Mouse (Mus musculus) layer of hippocampus, adult 2 months (tissue): ENCODE measurements around the gene Fuca1. TPM values are rescaled to one million over a fixed set of nuclear protein-coding genes. Genes with fewer than 3 reads are reported as not detected.
A peak's percentile ranks its signal among the peaks of the same experiment; 100 is the strongest.
"Not testable (repeated sequence)": the region's sequence is repeated elsewhere in the genome, so short reads cannot be mapped to it uniquely, and the experiment has no call there.

Experiments
- DNase-seq, 2 experiments: peaks; one replicate each; pipeline ENCODE4 v3.0.0; 2022; ENCODE audit warnings: low spot score in 2 of 2
- H3K27ac ChIP-seq: fragments of 200-600 bp; 2 replicates; pipeline ENCODE4 v1.8.1; 2022
- H3K4me3 ChIP-seq: fragments of 200-600 bp; 2 replicates; pipeline ENCODE4 v1.8.1; 2022; ENCODE audit warnings: mild to moderate bottlenecking
- CTCF ChIP-seq: fragments of 200-600 bp; conservative IDR thresholded peaks from 2 replicates; pipeline ENCODE4 v1.8.1; 2022; ENCODE audit warnings: antibody characterized with exemption, mild to moderate bottlenecking, moderate library complexity
- total RNA-seq, 2 experiments: library from RNA; stranded (reverse); gene quantifications; 2 replicates each; pipeline ENCODE4 v1.2.3; 2021

Gene Fuca1
- total RNA-seq, 2 experiments from 2014 or later = 39.4 to 39.7 TPM

DNA sequence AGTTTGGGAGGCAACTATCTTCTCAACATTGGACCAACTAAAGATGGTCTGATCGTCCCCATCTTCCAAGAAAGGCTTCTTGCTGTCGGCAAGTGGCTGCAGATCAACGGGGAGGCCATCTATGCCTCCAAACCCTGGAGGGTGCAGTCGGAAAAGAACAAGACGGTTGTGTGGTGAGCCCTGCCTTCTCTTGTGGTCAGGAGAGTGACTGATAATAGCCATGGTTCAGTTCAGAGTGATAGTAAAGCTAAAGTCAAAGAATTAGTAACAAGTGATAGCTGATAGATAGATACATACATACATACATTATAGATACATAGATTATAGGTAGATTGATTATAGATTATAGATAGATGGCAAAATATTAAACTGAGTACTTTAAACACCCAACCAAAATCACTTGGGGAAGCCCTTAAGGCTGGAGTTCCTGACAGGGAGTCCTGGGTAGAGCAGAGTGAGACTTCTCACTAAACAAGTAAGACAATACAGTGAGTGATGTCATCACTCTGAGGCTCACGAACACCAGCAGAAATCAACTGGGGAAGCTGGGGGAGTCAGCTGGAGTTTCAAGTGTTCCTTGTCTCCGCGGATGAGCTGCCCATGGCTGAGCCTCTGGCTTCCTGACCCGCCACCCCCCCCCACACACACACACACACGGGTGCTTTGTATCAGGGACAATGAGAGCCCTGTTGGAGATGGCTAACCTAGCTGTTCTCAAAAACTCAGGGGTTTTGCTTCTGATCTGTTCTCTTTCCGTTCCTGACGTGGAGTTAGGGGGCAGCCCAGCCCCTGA is 14.4 kb downstream of the Fuca1 start:
- no peak for DNase-seq
- Histone ChIP-seq H3K27ac (peak overlapping the region; percentile 62; the same call in 1 of the 2 replicates), H3K4me3 (no peak overlapping the region)
- TF ChIP-seq CTCF = no peak

DNA sequence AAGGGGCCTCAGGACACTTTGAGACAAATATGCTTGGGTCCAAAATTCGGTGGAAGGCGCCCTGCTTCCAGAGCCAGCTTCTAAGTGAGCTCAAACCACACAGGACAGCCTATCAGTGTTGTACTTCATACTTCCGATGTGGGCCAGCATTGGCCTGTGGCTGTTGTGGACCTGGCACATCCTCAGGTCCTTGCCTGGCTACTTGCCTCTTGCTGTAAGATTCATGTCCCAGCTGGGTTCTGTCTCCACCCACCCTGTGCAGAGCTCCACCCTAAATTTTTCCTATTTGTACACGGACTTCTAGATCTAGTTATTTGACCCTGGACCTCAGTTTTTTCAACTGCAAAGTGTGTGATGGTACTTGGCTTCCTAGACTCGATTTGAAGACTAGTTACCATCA is 15.0 kb downstream of the Fuca1 start:
- DNase-seq = no peak
- Histone ChIP-seq H3K27ac (peak overlapping the region; percentile 62; the same call in 1 of the 2 replicates), H3K4me3 (no peak overlapping the region)
- no peak for TF ChIP-seq CTCF

DNA sequence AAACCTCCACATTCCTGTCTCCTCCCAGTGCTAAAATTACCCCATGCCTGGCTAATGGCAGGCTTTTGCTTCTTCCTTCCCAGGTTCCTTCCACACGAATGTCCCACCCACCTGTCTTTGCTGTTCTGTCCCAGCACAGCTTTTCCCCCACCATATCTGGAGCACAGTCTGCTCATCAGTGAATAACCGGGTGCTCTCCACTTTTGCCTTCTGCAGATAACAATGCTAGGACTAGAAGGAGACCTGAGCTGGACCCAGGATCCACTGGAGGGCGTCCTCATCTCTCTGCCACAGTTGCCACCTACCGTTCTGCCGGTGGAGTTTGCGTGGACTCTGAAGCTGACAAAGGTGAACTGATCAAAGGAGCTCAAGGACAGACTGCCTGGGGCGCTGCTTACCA is 18.3 kb downstream of the Fuca1 start:
- H3K27ac ChIP-seq = no peak overlapping the region
- DNase-seq = no peak
- TF ChIP-seq CTCF = no peak
- no peak overlapping the region for H3K4me3 ChIP-seq

DNA sequence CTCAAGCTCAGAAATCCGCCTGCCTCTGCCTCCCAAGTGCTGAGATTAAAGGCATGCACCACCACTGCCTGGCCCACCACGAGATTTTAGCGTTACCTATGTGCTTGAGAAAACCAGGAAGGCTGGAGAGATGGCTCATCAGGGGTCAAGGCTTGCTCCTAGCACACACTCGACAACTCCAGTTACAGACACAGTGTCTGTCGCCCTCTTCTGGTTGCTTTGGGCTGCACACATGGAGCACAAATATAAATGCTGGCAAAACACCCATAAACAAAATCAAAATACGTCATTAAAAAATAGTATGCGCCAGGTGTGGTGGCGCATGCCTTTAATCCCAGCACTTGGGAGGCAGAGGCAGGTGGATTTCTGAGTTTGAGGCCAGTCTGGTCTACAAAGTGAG is 20.5 kb downstream of the Fuca1 start:
- not testable (repeated sequence) for H3K4me3 ChIP-seq, DNase-seq, H3K27ac ChIP-seq
- peak; percentile 63 for TF ChIP-seq CTCF

DNA sequence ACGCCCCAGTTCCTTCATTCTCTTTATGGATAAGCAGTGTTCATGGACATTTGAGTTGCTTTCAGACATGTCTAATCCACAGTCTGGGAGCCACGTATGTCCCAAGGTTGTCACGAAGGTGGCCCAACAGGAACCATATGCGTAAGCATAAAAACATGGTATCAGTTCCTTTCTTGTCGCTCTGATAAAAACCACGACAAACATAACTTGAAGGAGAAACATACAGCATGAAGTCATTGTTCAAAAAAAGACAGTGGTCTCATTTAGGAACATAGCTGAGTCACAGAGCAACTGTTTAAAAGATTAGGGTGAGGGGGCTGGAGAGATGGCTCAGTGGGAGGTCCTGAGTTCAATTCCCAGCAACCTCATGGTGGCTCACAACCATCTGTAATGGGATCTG is 21.7 kb downstream of the Fuca1 start:
- DNase-seq = no peak
- H3K27ac ChIP-seq = no peak overlapping the region

DNA sequence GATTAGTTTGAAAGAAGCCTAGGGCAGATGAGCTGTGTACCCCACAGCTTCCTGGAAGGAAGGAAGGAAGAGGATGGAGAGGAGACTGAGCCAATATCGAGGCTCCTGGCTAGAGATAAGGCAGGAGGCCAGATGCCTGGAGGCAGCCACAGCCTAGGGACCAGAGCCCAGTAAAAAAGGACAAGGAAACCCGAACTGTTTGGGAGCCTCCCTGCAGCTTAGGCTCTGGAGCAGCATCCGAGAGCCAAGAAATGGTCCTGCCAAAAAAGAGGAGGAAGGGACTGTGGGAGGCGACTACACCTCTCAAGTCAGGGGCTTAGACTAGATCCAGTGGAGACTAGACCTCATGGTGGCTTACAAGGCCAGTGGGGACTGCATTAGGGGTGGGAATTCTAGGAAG is 22.9 kb downstream of the Fuca1 start:
- DNase-seq = no peak
- no peak for TF ChIP-seq CTCF
- Histone ChIP-seq H3K27ac (no peak overlapping the region), H3K4me3 (no peak overlapping the region)

More for the DNA sequence above, 21.7 kb downstream of the Fuca1 start:
- no peak for TF ChIP-seq CTCF
- no peak overlapping the region for H3K4me3 ChIP-seq

DNA sequence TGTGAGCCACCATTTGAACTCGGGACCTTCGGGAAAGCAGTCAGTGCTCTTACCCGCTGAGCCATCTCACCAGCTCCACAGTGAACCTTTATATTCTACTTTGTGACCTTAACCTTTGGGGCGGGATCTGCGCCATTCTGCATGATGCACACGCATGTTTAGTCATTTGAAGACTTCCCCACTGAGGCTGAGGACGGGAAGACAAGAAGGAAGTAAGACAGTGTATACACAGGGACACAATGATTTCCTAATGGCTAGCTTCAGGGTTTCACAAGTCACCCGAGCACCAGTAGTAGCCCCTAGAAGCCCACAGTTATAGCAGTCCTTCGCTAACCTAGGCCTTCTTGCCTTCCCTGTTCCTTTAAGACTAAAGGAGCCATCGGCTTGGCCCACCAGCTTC is 25.2 kb downstream of the Fuca1 start:
- Histone ChIP-seq H3K4me3 (peak overlapping the region; percentile 98; the same call in 1 of the 2 replicates), H3K27ac (peak overlapping the region; percentile 89)
- DNase-seq = no peak
- TF ChIP-seq CTCF = no peak

DNA sequence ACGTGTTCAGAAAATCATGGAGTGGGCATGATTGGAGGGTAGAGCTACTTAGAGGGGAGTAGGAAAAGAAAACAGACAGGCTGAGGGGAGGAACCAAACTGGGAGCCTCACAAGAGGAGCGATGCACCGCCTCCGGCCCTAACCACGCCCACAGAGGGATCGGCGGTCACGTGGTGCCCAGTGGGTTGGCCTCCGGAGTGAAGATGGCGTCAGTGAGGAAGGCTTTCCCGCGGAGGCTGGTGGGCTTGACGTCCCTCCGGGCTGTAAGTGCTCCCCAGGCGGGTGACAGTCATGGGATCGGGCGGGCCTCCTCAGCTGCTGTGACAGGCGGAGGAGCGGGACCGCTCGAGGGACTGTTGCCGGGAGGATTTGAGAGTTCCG is 25.7 kb downstream of the Fuca1 start, which contains the start of gene Hmgcl:
Gene Hmgcl (plus strand): TSS at position 171 of the 381 bp plus-strand sequence.
- peak; percentile 95 for DNase-seq
- Histone ChIP-seq H3K27ac (peak within 1 kb of the TSS; percentile 89), H3K4me3 (peak within 1 kb of the TSS; percentile 98)
- TF ChIP-seq CTCF = no peak

DNA sequence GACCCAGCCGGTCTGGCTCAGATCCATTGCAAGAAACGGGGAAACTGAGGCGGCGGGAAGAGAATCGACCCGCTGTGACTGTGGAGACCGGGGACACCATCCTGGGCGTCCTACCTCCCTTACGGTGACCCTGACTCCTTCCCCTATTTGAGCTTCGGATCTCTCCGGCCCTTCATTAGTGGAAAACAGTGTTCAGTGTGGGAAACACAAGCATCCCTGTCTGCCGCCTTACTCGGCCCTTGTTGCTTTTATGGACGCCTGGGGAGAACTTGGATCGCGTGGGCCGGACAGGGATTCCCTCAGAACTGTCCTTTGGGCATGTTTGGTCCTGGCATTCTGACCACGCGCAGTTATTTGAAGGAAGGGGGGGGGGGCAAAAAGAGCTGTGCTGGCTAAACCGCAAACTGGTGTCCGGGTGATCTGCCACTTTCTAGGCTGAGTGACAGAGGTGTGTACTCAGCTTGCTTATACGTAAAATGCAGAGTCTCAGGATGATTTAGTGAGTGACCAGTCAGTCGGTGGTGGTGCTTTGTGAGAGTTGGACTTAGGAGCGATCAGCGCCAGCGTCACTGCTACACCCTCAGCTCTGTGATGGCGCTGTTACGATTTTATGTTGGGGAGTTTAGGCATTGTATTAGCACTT is 26.2 kb downstream of the Fuca1 start:
- Histone ChIP-seq H3K27ac (peak overlapping the region; percentile 89), H3K4me3 (peak overlapping the region; percentile 98)
- no peak for TF ChIP-seq CTCF
- no peak for DNase-seq

DNA sequence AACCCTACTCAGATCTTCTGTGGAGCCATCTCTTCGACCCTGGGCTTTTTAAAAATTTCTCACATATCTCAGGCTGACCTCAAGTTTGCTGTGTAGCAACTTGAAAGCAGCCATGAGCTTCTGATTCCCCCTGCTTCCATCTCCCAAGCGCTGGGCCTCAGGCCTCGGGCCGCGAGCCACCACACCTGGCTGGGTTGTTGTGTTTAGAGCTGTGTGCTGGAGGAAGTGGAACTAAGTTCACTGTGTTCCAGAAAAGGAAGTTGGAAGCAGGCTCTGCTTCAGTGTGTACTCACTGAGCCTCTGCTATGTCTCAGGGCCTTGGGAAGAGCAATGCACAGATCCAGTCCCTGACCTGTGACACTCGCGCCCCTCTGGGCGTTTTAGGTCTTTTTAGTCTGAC is 27.6 kb downstream of the Fuca1 start:
- Histone ChIP-seq H3K27ac (no peak overlapping the region; the same call in 1 of the 2 replicates), H3K4me3 (no peak overlapping the region)
- DNase-seq = no peak
- no peak for TF ChIP-seq CTCF

DNA sequence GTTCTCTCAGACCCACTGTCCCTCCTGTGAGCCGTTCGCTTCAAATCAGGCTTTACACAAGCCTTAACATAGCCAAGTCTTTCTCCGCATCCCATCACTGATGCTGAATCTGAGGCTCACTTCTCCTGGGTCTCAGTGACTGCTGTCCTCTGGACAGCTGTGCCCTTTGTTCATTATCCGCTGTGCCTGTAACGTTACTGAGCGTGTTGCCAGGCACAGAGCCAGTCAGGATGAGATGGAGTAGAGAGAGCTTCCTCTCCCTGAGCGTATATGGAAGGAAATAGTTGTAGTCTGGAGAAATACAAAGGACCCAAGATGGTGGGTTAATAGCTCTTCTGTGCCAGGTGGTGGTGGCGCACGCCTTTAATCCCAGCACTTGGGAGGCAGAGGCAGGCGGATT is 28.9 kb downstream of the Fuca1 start:
- TF ChIP-seq CTCF = no peak
- H3K27ac ChIP-seq = peak overlapping the region; percentile 64; the same call in 1 of the 2 replicates
- H3K4me3 ChIP-seq = no peak overlapping the region; the same call in 1 of the 2 replicates
- no peak for DNase-seq

DNA sequence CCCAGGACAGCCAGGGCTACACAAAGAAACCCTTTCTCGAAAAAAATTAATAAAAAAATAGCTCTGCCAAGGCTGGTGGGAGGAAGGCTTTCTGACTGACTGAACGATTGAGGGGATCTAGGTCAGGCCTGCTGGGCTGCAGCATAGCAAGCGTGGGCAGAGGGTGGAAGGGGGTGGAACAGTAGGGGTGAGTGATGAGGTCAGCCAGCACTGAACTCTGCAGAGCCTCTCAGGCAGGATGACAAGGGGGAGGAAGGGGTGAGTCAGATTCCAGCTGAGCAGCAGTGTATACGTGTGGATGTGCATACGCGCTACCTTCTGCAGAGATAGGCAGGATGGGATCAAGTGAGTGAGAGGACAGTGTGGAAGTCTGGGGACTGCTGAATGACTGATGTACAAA is 29.4 kb downstream of the Fuca1 start:
- TF ChIP-seq CTCF = no peak
- no peak for DNase-seq
- Histone ChIP-seq H3K27ac (peak overlapping the region; percentile 64), H3K4me3 (no peak overlapping the region)

DNA sequence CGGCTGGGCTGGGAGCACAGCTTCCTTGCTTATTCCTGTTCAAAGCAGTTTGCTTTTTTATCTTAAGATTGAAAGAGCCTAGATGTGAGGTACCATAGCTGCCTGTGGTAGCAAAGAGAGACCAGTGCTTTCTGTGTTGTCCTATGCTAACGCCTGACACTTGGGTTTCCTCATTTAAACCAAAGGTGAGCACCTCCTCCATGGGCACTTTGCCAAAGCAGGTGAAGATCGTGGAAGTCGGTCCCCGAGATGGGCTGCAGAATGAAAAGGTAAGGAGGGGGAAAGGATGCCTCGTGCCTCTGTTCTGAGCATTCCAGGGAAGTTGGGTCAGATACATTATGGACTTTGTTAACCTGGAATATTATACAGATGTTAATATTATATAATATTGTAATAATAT is 29.8 kb downstream of the Fuca1 start:
- TF ChIP-seq CTCF = no peak
- Histone ChIP-seq H3K27ac (peak overlapping the region; percentile 64), H3K4me3 (no peak overlapping the region)
- DNase-seq = no peak

DNA sequence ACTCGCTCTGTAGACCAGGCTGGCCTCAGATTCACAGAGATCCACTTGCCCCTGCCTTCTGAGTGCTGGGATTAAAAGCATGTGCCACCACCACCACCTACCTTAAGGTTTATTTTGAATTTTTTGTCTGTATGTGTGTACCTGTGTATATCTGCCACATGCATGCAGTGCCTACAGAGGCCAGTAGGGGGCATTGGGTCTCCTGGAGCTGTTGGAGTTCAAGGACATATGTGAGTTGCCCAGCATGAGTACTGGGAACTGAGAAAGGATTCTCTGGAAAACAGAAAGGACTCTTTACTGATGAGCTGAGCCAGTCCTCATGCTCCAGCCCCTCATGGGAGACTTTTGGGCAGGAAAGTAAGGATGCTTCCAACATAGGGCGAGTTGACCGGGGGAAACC is 31.0 kb downstream of the Fuca1 start:
- H3K27ac ChIP-seq = no peak overlapping the region
- no peak for DNase-seq
- TF ChIP-seq CTCF = peak; percentile 61
- no peak overlapping the region for H3K4me3 ChIP-seq
